Mouse (Mus musculus) ovary, adult 2 months (tissue): ENCODE measurements around the gene 9230112D13Rik. TPM values are rescaled to one million over a fixed set of nuclear protein-coding genes. Genes with fewer than 3 reads are reported as not detected.

ENCODE experiments used
- polyA plus RNA-seq: library from polyadenylated mRNA; depleted of rRNA; stranded (reverse); fragments of >200 nt; gene quantifications from 2 replicates; pipeline ENCODE4 v1.2.3, GENCODE M21; 2012; rRNA removed

The 9230112D13Rik gene
- not detected in 2 replicates for polyA plus RNA-seq

DNA sequence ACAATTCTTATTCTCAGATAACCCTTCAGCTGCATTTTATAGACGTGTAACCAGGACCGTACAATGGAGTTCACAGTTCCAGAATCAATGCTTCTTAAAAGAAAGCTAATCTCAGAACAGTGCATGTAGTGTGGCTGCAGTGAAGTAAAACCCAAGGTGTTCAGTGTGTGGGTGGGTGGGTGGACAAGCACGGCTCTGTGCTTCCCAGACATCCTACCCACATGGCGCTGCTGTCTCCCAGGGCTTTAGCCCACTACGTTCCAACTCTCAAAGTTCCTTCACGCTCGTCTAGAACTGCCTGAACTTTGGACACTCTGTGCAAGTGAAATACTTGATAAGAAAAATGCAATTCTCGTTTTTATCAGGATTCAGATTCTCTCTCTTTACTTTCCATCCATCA lies at the start of gene 9230112D13Rik:
TSS of gene 9230112D13Rik (minus strand) at position 101 of the 400 bp plus-strand sequence.

GRCm38 (mm10) chr14:34503325-34503647 lies 19.3 kb downstream of the 9230112D13Rik start, which contains the start of gene Bmpr1a:
Gene Bmpr1a, minus strand, starts transcription at chr14:34503341.

Other genes with a start within 250 kb of the 9230112D13Rik start
- 1.6 and 2.0 TPM in 2 replicates for gene Shld2, start 212.3 kb downstream of the 9230112D13Rik start, polyA plus RNA-seq
- 99.3 and 164 TPM in 2 replicates for gene Glud1, start 212.1 kb downstream of the 9230112D13Rik start, polyA plus RNA-seq
- not detected in 2 replicates for gene Fam25c, start 167.4 kb downstream of the 9230112D13Rik start, polyA plus RNA-seq
- gene Sncg, start 148.0 kb downstream of the 9230112D13Rik start, polyA plus RNA-seq, result 37.2 and 42.6 TPM in 2 replicates
- 14.3 and 15.2 TPM in 2 replicates for gene Mmrn2, start 147.3 kb downstream of the 9230112D13Rik start, polyA plus RNA-seq
- gene Bmpr1a, start 19.5 kb downstream of the 9230112D13Rik start, polyA plus RNA-seq, result 9.9 and 11.5 TPM in 2 replicates
- 5.2 and 6.4 TPM in 2 replicates for gene Ldb3, start 65.9 kb upstream of the 9230112D13Rik start, polyA plus RNA-seq
- 0.10 TPM in 1 of 2 replicates, not detected in the other for gene Opn4, start 77.3 kb upstream of the 9230112D13Rik start, polyA plus RNA-seq
- 8.5 and 11.3 TPM in 2 replicates for gene Wapl, start 151.1 kb upstream of the 9230112D13Rik start, polyA plus RNA-seq